Mouse (Mus musculus) brain, embryonic 14.5 days (tissue): ENCODE data around the gene 9630041A04Rik.

Experiments used
- CTCF ChIP-seq: fragments of 200-500 bp; IDR thresholded peaks from 2 replicates; pipeline ENCODE4 v1.5.1; 2012; ENCODE audit warnings: inconsistent platforms, mild to moderate bottlenecking, moderate library complexity, borderline replicate concordance; ENCODE audit not compliant: insufficient read depth, insufficient read length; ENCODE audit errors: extremely low read depth
- POLR2A ChIP-seq: fragments of 200-500 bp; IDR thresholded peaks from 2 replicates; pipeline ENCODE4 v1.6.1; 2012; ENCODE audit warnings: mild to moderate bottlenecking, inconsistent platforms, borderline replicate concordance; ENCODE audit not compliant: poor library complexity, insufficient read depth, insufficient read length, severe bottlenecking; ENCODE audit errors: extremely low read depth

- no peak for TF ChIP-seq CTCF
- no peak for TF ChIP-seq POLR2A
These were observed 47.9 kb downstream of the 9630041A04Rik start for GRCm38 (mm10) chr9:101909491-101909890.
